Mouse (Mus musculus): ENCODE results near the gene Tvp23a. TPM values are rescaled to one million over a fixed set of nuclear protein-coding genes. Genes with fewer than 3 reads are reported as not detected.

Gene Tvp23a
- polyA plus RNA-seq, 1 experiment from 2014 or later, result 14.3 TPM

GRCm38 (mm10) chr16:10411764-10412746, 35.1 kb downstream of the Tvp23a start, which contains the start of gene Nubp1:
TSS of gene Nubp1 (plus strand) at chr16:10411948.
- Histone ChIP-seq H3K4me1 (ENCODE audit: insufficient read depth, low read length) (peaks cover 13% of the 10 kb centered on the region), H3K27me3 (ENCODE audit: insufficient read depth, low read length) (no peaks in the 10 kb centered on the region), H3K27ac (ENCODE audit: low read length) (peak within 1 kb of the TSS; percentile 97), H3K9ac (replicated peaks; ENCODE audit: low read length) (peak within 1 kb of the TSS; percentile 89), H3K9me3 (ENCODE audit: low read length) (no peaks in the 10 kb centered on the region), H3K4me3 (ENCODE audit: low read length) (peak within 1 kb of the TSS; percentile 86), H3K4me2 (replicated peaks; ENCODE audit: low read depth, low read length) (peak within 1 kb of the TSS; percentile 84), H3K36me3 (ENCODE audit: insufficient read depth, low read length) (peaks cover 27% of the 10 kb centered on the region)
- peak; percentile 97 for ATAC-seq (ENCODE audit: low FRiP score, low TSS enrichment)
- WGBS, result 2% methylated on average over 56 of the region's 56 CpGs

GRCm38 (mm10) chr16:10399160-10399559, 48.0 kb downstream of the Tvp23a start:
- ATAC-seq (ENCODE audit: low FRiP score, low TSS enrichment), result no peak
- peaks cover 8% of the 10 kb centered on the region for H3K4me1 ChIP-seq (ENCODE audit: insufficient read depth, low read length)
- no peak overlapping the region for H3K4me3 ChIP-seq (ENCODE audit: low read length)
- no peak overlapping the region for H3K4me2 ChIP-seq (replicated peaks; ENCODE audit: low read depth, low read length)
- 30% methylated on average over 7 of the region's 7 CpGs for WGBS
- no peak overlapping the region for H3K9ac ChIP-seq (replicated peaks; ENCODE audit: low read length)
- no peaks in the 10 kb centered on the region for H3K27me3 ChIP-seq (ENCODE audit: insufficient read depth, low read length)
- no peak overlapping the region for H3K27ac ChIP-seq (ENCODE audit: low read length)
- no peaks in the 10 kb centered on the region for H3K9me3 ChIP-seq (ENCODE audit: low read length)
- no peaks in the 10 kb centered on the region for H3K36me3 ChIP-seq (ENCODE audit: insufficient read depth, low read length)

DNA sequence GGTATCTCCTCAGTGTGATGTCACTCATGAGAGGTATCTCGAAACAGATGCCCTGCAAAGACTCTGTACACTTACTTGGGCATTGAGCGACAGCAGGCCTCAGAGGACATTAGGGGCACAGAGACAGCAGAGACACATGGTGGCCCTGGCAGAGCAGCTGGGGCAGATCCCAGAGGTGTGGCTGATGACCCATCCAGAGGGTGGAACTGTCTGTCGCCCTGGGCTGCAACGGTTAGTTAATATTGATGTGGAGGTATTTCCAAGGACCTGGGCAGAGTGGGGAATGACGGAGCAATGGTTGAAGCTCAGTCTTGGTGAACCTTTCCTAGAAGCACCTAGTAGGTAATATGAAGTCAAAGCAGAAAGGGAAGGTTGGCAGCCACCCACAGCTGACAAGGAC, 48.4 kb downstream of the Tvp23a start:
- no peak overlapping the region for H3K4me3 ChIP-seq (ENCODE audit: low read length)
- ATAC-seq (ENCODE audit: low FRiP score, low TSS enrichment), result no peak; the same call in 1 of the 2 replicates
- H3K27me3 ChIP-seq (ENCODE audit: insufficient read depth, low read length), result no peaks in the 10 kb centered on the region
- no peaks in the 10 kb centered on the region; the same call in 1 of the 2 replicates for H3K9me3 ChIP-seq (ENCODE audit: low read length)
- no peak overlapping the region for H3K9ac ChIP-seq (replicated peaks; ENCODE audit: low read length)
- no peak overlapping the region for H3K27ac ChIP-seq (ENCODE audit: low read length)
- no peaks in the 10 kb centered on the region for H3K36me3 ChIP-seq (ENCODE audit: insufficient read depth, low read length)
- no peak overlapping the region for H3K4me2 ChIP-seq (replicated peaks; ENCODE audit: low read depth, low read length)
- WGBS, result 63% methylated on average over 5 of the region's 5 CpGs
- H3K4me1 ChIP-seq (ENCODE audit: insufficient read depth, low read length), result peaks cover 8% of the 10 kb centered on the region

- H3K4me2 ChIP-seq (replicated peaks; ENCODE audit: low read depth, low read length), result peak within 1 kb of the TSS; percentile 59
- H3K9me3 ChIP-seq (ENCODE audit: low read length), result no peaks in the 10 kb centered on the region; the same call in 1 of the 2 replicates
- no peaks in the 10 kb centered on the region for H3K27me3 ChIP-seq (ENCODE audit: insufficient read depth, low read length)
- H3K27ac ChIP-seq (ENCODE audit: low read length), result no peak within 1 kb of the TSS
- H3K9ac ChIP-seq (replicated peaks; ENCODE audit: low read length), result peak within 1 kb of the TSS; percentile 39
- peak; percentile 90 for ATAC-seq (ENCODE audit: low FRiP score, low TSS enrichment)
- H3K4me3 ChIP-seq (ENCODE audit: low read length), result peak within 1 kb of the TSS; percentile 40
- peaks cover 17% of the 10 kb centered on the region for H3K4me1 ChIP-seq (ENCODE audit: insufficient read depth, low read length)
- WGBS, result 5% methylated on average over 37 of the region's 37 CpGs
- no peaks in the 10 kb centered on the region for H3K36me3 ChIP-seq (ENCODE audit: insufficient read depth, low read length)
Measured at GRCm38 (mm10) chr16:10394699-10395540, 52.2 kb downstream of the Tvp23a start, which contains the start of gene Tekt5. TSS of gene Tekt5 (minus strand) at chr16:10395490.

- no peak overlapping the region for H3K9ac ChIP-seq (replicated peaks; ENCODE audit: low read length)
- H3K4me1 ChIP-seq (ENCODE audit: insufficient read depth, low read length), result peaks cover 17% of the 10 kb centered on the region
- H3K4me2 ChIP-seq (replicated peaks; ENCODE audit: low read depth, low read length), result no peak overlapping the region
- H3K9me3 ChIP-seq (ENCODE audit: low read length), result no peaks in the 10 kb centered on the region; the same call in 1 of the 2 replicates
- 85% methylated on average over 9 of the region's 9 CpGs for WGBS
- H3K27me3 ChIP-seq (ENCODE audit: insufficient read depth, low read length), result no peaks in the 10 kb centered on the region
- no peaks in the 10 kb centered on the region for H3K36me3 ChIP-seq (ENCODE audit: insufficient read depth, low read length)
- H3K27ac ChIP-seq (ENCODE audit: low read length), result no peak overlapping the region
- ATAC-seq (ENCODE audit: low FRiP score, low TSS enrichment), result no peak
- H3K4me3 ChIP-seq (ENCODE audit: low read length), result no peak overlapping the region
Measured at GRCm38 (mm10) chr16:10392587-10392986, 54.6 kb downstream of the Tvp23a start.

GRCm38 (mm10) chr16:10388634-10389365, 58.4 kb downstream of the Tvp23a start:
- Histone ChIP-seq H3K4me2 (replicated peaks; ENCODE audit: low read depth, low read length) (no peak overlapping the region), H3K4me3 (ENCODE audit: low read length) (no peak overlapping the region), H3K9ac (replicated peaks; ENCODE audit: low read length) (no peak overlapping the region), H3K4me1 (ENCODE audit: insufficient read depth, low read length) (peaks cover 10% of the 10 kb centered on the region), H3K27ac (ENCODE audit: low read length) (no peak overlapping the region), H3K27me3 (ENCODE audit: insufficient read depth, low read length) (no peaks in the 10 kb centered on the region), H3K9me3 (ENCODE audit: low read length) (no peaks in the 10 kb centered on the region; the same call in 1 of the 2 replicates), H3K36me3 (ENCODE audit: insufficient read depth, low read length) (no peaks in the 10 kb centered on the region)
- no peak for ATAC-seq (ENCODE audit: low FRiP score, low TSS enrichment)
- 87% methylated on average over 6 of the region's 6 CpGs for WGBS

- H3K9ac ChIP-seq (replicated peaks; ENCODE audit: low read length), result no peak overlapping the region
- no peaks in the 10 kb centered on the region for H3K4me1 ChIP-seq (ENCODE audit: insufficient read depth, low read length)
- no peaks in the 10 kb centered on the region for H3K27me3 ChIP-seq (ENCODE audit: insufficient read depth, low read length)
- ATAC-seq (ENCODE audit: low FRiP score, low TSS enrichment), result no peak
- no peaks in the 10 kb centered on the region for H3K36me3 ChIP-seq (ENCODE audit: insufficient read depth, low read length)
- 83% methylated on average over 12 of the region's 12 CpGs for WGBS
- H3K27ac ChIP-seq (ENCODE audit: low read length), result no peak overlapping the region
- H3K4me2 ChIP-seq (replicated peaks; ENCODE audit: low read depth, low read length), result no peak overlapping the region
- H3K4me3 ChIP-seq (ENCODE audit: low read length), result no peak overlapping the region
- H3K9me3 ChIP-seq (ENCODE audit: low read length), result no peaks in the 10 kb centered on the region
Measured at GRCm38 (mm10) chr16:10385261-10385660, 61.9 kb downstream of the Tvp23a start.

GRCm38 (mm10) chr16:10384544-10384943, 62.6 kb downstream of the Tvp23a start:
- Histone ChIP-seq H3K4me2 (replicated peaks; ENCODE audit: low read depth, low read length) (peak overlapping the region; percentile 40), H3K9ac (replicated peaks; ENCODE audit: low read length) (no peak overlapping the region), H3K4me1 (ENCODE audit: insufficient read depth, low read length) (no peaks in the 10 kb centered on the region), H3K27me3 (ENCODE audit: insufficient read depth, low read length) (no peaks in the 10 kb centered on the region), H3K36me3 (ENCODE audit: insufficient read depth, low read length) (no peaks in the 10 kb centered on the region), H3K27ac (ENCODE audit: low read length) (no peak overlapping the region), H3K4me3 (ENCODE audit: low read length) (no peak overlapping the region), H3K9me3 (ENCODE audit: low read length) (no peaks in the 10 kb centered on the region)
- 68% methylated on average over 3 of the region's 3 CpGs for WGBS
- peak; percentile 35; the same call in 1 of the 2 replicates for ATAC-seq (ENCODE audit: low FRiP score, low TSS enrichment)

DNA sequence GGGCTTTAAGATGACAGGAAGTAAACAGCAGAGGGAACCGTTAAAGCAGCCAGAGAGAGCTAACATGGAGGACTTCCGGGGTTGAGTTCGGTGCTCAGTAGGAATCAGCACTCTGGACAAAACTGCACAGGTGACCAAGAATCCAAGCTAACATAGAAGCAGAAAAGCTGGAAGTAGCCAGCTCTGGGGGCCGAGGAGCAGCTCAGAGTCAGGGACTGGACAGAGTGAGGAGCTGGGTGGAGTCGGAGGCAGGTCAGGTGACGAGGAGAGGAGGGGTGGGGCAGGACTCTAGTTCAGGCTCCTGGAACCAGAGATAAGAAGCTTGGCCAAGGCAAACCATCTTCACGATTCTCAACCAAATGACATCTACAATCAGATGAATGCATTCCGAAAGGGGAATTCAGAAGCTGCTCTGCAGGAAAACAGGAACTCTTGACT, 63.1 kb downstream of the Tvp23a start:
- H3K9ac ChIP-seq (replicated peaks; ENCODE audit: low read length), result peak overlapping the region; percentile 40; the same call in 1 of the 2 replicates
- no peaks in the 10 kb centered on the region for H3K36me3 ChIP-seq (ENCODE audit: insufficient read depth, low read length)
- H3K4me1 ChIP-seq (ENCODE audit: insufficient read depth, low read length), result no peaks in the 10 kb centered on the region
- 34% methylated on average over 8 of the region's 8 CpGs for WGBS
- no peaks in the 10 kb centered on the region for H3K9me3 ChIP-seq (ENCODE audit: low read length)
- H3K27me3 ChIP-seq (ENCODE audit: insufficient read depth, low read length), result no peaks in the 10 kb centered on the region
- peak overlapping the region; percentile 18 for H3K4me3 ChIP-seq (ENCODE audit: low read length)
- H3K27ac ChIP-seq (ENCODE audit: low read length), result no peak overlapping the region; the same call in 1 of the 2 replicates
- peak; percentile 86; the same call in 1 of the 2 replicates for ATAC-seq (ENCODE audit: low FRiP score, low TSS enrichment)
- H3K4me2 ChIP-seq (replicated peaks; ENCODE audit: low read depth, low read length), result peak overlapping the region; percentile 40

Data from kidney, embryonic 16.5 days (tissue).